Comparison of ENCODE assay signal across 28 mouse cellular contexts in the genomic region with DNA sequence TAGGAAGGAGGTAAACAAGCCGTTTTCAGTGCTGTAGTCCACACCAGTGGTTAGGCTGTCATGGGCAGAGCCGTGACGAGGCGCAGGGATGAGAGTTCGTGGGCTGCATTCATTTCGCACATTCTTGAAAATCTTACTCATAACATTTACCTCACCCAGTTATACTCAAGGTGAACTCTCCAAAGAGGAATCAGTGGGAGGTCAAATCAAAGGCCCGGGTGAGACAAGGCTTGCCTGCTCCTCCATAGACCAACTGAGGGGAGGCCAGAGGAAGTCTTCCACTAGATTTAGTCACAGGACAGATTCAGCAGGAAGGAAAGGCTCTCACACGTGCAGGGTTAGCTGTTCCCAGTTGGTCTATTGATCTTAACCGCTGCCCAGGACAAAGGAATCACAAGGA.
DNase-seq lines count a peak whose midpoint lies in the region; ATAC-seq and TF ChIP-seq lines count a peak whose summit lies in the region.
"Had no signal": no experiment of that assay in that cellular context is flagged by ENCODE, and none has a peak within 500 bp of the region (broad histone marks: within the 10 kb centered on the region; RNA-seq: fewer than 3 reads in every experiment).

No protein-coding gene starts in this region.

- WGBS in heart, embryonic 12.5 days: 51% methylated on average over 9 of the region's 9 CpGs
- 56% methylated on average over 9 of the region's 9 CpGs for whole genome bisulfite sequencing in forebrain, embryonic 15.5 days

- H3K9me3 ChIP-seq in heart, embryonic 12.5 days (replicated peaks): no peaks in the 10 kb centered on the region
- no peaks in the 10 kb centered on the region for H3K9me3 ChIP-seq in forebrain, embryonic 15.5 days
- H3K9me3 ChIP-seq: embryonic facial prominence, embryonic 13.5 days; forebrain, embryonic 12.5 days; heart, embryonic 15.5 days; hindbrain, embryonic 10.5 days; hindbrain, embryonic 13.5 days; intestine, embryonic 15.5 days had no signal

- H3K27ac ChIP-seq in heart, embryonic 12.5 days (ENCODE audit: poor library complexity, severe bottlenecking): no peak overlapping the region
- no peak overlapping the region for H3K27ac ChIP-seq in forebrain, embryonic 15.5 days (replicated peaks)
- H3K27ac ChIP-seq: embryonic facial prominence, embryonic 13.5 days; forebrain, embryonic 12.5 days; heart, embryonic 15.5 days; hindbrain, embryonic 10.5 days; hindbrain, embryonic 13.5 days; intestine, embryonic 15.5 days had no signal

- no peaks in the 10 kb centered on the region for H3K36me3 ChIP-seq in heart, embryonic 12.5 days
- H3K36me3 ChIP-seq in forebrain, embryonic 15.5 days: no peaks in the 10 kb centered on the region
- H3K36me3 ChIP-seq: embryonic facial prominence, embryonic 13.5 days; forebrain, embryonic 12.5 days; heart, embryonic 15.5 days; hindbrain, embryonic 10.5 days; hindbrain, embryonic 13.5 days; intestine, embryonic 15.5 days had no signal

- no peaks in the 10 kb centered on the region for H3K27me3 ChIP-seq in heart, embryonic 12.5 days (replicated peaks)
- peaks cover 3% of the 10 kb centered on the region for H3K27me3 ChIP-seq in Patski
- no peaks in the 10 kb centered on the region for H3K27me3 ChIP-seq in forebrain, embryonic 15.5 days
- H3K27me3 ChIP-seq: embryonic facial prominence, embryonic 13.5 days; forebrain, embryonic 12.5 days; heart, embryonic 15.5 days; intestine, embryonic 15.5 days had no signal

- in situ Hi-C loops in Patski (cut with MboI; ENCODE audit: low pct_unique_long_range_greater_than_20kb): no loop called here

- POLR2A ChIA-PET in Patski (lab: Charles Lee): no interaction called here

- H3K4me1 ChIP-seq in heart, embryonic 12.5 days (replicated peaks): no peaks in the 10 kb centered on the region
- H3K4me1 ChIP-seq in forebrain, embryonic 15.5 days: peaks cover 3% of the 10 kb centered on the region; the same call in 1 of the 2 replicates
- H3K4me1 ChIP-seq: embryonic facial prominence, embryonic 13.5 days; heart, embryonic 15.5 days; intestine, embryonic 15.5 days had no signal

- H3K4me2 ChIP-seq in heart, embryonic 12.5 days: no peak overlapping the region
- H3K4me2 ChIP-seq in forebrain, embryonic 15.5 days (replicated peaks): no peak overlapping the region
- H3K4me2 ChIP-seq: embryonic facial prominence, embryonic 13.5 days; forebrain, embryonic 12.5 days; heart, embryonic 11.5 days; heart, embryonic 15.5 days; hindbrain, embryonic 13.5 days; intestine, embryonic 15.5 days had no signal

- TF ChIP-seq CTCF in Patski (IDR thresholded peaks at IDR 0.05): no peak

- CTCF ChIA-PET in Patski (lab: Charles Lee): interaction anchor here (2.6 kb wide), 1 partner anchor 21 kb away, joined by 7 read pairs; no protein-coding TSS in a partner anchor

- no peak for ATAC-seq in heart, embryonic 12.5 days (ENCODE audit: insufficient number of reproducible peaks, low FRiP score)
- ATAC-seq in Patski: peak; percentile 82
- ATAC-seq in forebrain, embryonic 15.5 days (replicated peaks): no peak
- ATAC-seq: CD4-positive, CD25-positive, alpha-beta regulatory T cell, adult 4 months; forebrain, embryonic 16.5 days; hindbrain, embryonic 16.5 days; intestine, embryonic 15.5 days had no signal

- no peak overlapping the region for H3K9ac ChIP-seq in heart, embryonic 12.5 days
- no peak overlapping the region for H3K9ac ChIP-seq in forebrain, embryonic 15.5 days (replicated peaks)
- H3K9ac ChIP-seq: embryonic facial prominence, embryonic 13.5 days; forebrain, embryonic 12.5 days; heart, embryonic 15.5 days; hindbrain, embryonic 13.5 days; intestine, embryonic 15.5 days had no signal

- H3K4me3 ChIP-seq in heart, embryonic 12.5 days: no peak overlapping the region
- no peak overlapping the region for H3K4me3 ChIP-seq in forebrain, embryonic 15.5 days
- H3K4me3 ChIP-seq: embryonic facial prominence, embryonic 13.5 days; erythroblast, embryonic 14.5 days; forebrain, embryonic 12.5 days; heart, embryonic 15.5 days; hindbrain, embryonic 10.5 days; hindbrain, embryonic 13.5 days; intestine, embryonic 15.5 days had no signal

- DNase-seq in heart, adult 11 months: peak; percentile 53
- no peak for DNase-seq in Patski (ENCODE audit: low read depth, low spot score)
- peak; percentile 24 for DNase-seq in R1 (ENCODE audit: low read depth, low spot score)
- peak; percentile 15 for DNase-seq in embryo, embryonic 9.5 days (ENCODE audit: extremely low spot score)
- DNase-seq: adrenal gland, adult 2 months; adrenal gland, postnatal 14 days; cerebellum, adult 11 months; cerebellum, adult 2 months; cerebellum, postnatal 10 days; cerebellum, postnatal 36 days; gastrocnemius, postnatal 10 days; gastrocnemius, postnatal 36 days; heart, postnatal 10 days; heart, postnatal 36 days; kidney, adult 11 months had no signal
